Mouse (Mus musculus): ENCODE data around the gene Ppp3r2. TPM values are rescaled to one million over a fixed set of nuclear protein-coding genes. Genes with fewer than 3 reads are reported as not detected.

Gene Ppp3r2
- total and polyA plus RNA-seq, 3 experiments: not detected

DNA sequence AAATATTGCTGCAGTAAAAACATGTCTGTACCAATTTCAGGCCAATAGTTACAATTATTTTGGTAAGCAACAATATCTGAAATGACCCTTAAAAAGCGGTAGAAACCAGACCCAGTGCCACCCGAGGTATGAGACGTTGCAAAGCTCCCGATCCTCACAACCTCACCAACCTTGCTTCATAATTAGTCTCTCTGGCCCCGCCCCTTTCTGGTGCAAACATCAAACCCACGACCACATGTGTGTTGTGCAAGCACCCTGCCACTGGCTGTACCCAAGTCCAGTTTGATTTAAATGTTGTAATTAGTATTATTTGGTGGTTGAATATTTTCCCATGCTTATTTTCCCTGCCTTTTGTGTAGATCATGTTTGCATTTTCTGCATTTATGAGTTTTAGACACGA is 5.0 kb downstream of the Ppp3r2 start:
- no peak for TF ChIP-seq IRF4 (IDR thresholded peaks at IDR 0.05; ENCODE audit: low read depth, low read length)
- no peak for TF ChIP-seq UBTF (IDR thresholded peaks at IDR 0.05; ENCODE audit: low read depth, low read length)
- no peak for TF ChIP-seq USF1 (IDR thresholded peaks at IDR 0.05; ENCODE audit: low read depth, low read length)
- no peak for TF ChIP-seq MAFK (IDR thresholded peaks at IDR 0.05; ENCODE audit: insufficient replicate concordance, low read length)
- TF ChIP-seq ELF1 (IDR thresholded peaks at IDR 0.05; ENCODE audit: low read depth, low read length): no peak
- no peak for TF ChIP-seq RAD21 (IDR thresholded peaks at IDR 0.05; ENCODE audit: low read depth, low read length)
- no peak for TF ChIP-seq HCFC1 (IDR thresholded peaks at IDR 0.05; ENCODE audit: low read depth, low read length)
- no peak for TF ChIP-seq USF2 (conservative IDR thresholded peaks at IDR 0.05; ENCODE audit: low read depth, low read length)
- no peak for TF ChIP-seq ETS1 (conservative IDR thresholded peaks at IDR 0.05; ENCODE audit: low read depth, low read length)
- no peak for TF ChIP-seq BHLHE40 (IDR thresholded peaks at IDR 0.05; ENCODE audit: low read depth, low read length)
- TF ChIP-seq KAT2A (IDR thresholded peaks at IDR 0.05; ENCODE audit: insufficient replicate concordance, low read length): no peak
- no peak for TF ChIP-seq MAZ (IDR thresholded peaks at IDR 0.05; ENCODE audit: low read depth, low read length)
- no peak for TF ChIP-seq ZC3H11A (IDR thresholded peaks at IDR 0.05; ENCODE audit: low read depth, low read length)
- no peak for TF ChIP-seq TCF12 (IDR thresholded peaks at IDR 0.05; ENCODE audit: low read depth, low read length)
- no peak for TF ChIP-seq NELFE (IDR thresholded peaks at IDR 0.05; ENCODE audit: low read depth, low read length)
- TF ChIP-seq GABPA (IDR thresholded peaks at IDR 0.05; ENCODE audit: insufficient replicate concordance, low read depth, low read length): no peak
- no peak for TF ChIP-seq MXI1 (IDR thresholded peaks at IDR 0.05; ENCODE audit: low read depth, low read length)
- no peaks in the 10 kb centered on the region for H3K9me3 ChIP-seq (replicated peaks; ENCODE audit: low read length)
- in situ Hi-C loops (cut with MboI; ENCODE audit: low pct_ligation_motif_present, low pct_unique_long_range_greater_than_20kb, low sequenced_read_pairs): no loop called here
- H3K79me2 ChIP-seq (replicated peaks; ENCODE audit: control insufficient read depth, extremely low read depth, insufficient read depth, poor library complexity, severe bottlenecking): no peaks in the 10 kb centered on the region
- no peak overlapping the region for H3K27ac ChIP-seq (ENCODE audit: insufficient read depth, low read depth)
- H3K4me3 ChIP-seq (replicated peaks in 1 of 3; ENCODE audit: low read depth in 2 of 3, low read length in 2 of 3, poor library complexity in 1 of 3): no peak overlapping the region
- H3K27me3 ChIP-seq (replicated peaks): no peaks in the 10 kb centered on the region
- H3K36me3 ChIP-seq (replicated peaks in 1 of 2; ENCODE audit: control insufficient read depth in 1 of 2, insufficient read depth in 1 of 2, low read length in 1 of 2): no peaks in the 10 kb centered on the region
- DNase-seq (ENCODE audit: extremely low read depth): no peak
- H3K4me1 ChIP-seq (ENCODE audit: control insufficient read depth in 1 of 2, insufficient read depth in 2 of 2): 0 out of 4 replicates have a peak, but pooled peaks cover 0 to 5% of the 10 kb centered on the region in 2 experiments
- dilution Hi-C loops (cut with MboI; ENCODE audit: extremely low pct_ligation_motif_present, extremely low pct_unique_long_range_greater_than_20kb, low sequenced_read_pairs): no loop called here
- no peak overlapping the region for H3K9ac ChIP-seq (ENCODE audit: insufficient read depth, low read depth)
- H3K4me2 ChIP-seq (ENCODE audit: insufficient read depth, low read depth, poor library complexity, severe bottlenecking): no peak overlapping the region

DNA sequence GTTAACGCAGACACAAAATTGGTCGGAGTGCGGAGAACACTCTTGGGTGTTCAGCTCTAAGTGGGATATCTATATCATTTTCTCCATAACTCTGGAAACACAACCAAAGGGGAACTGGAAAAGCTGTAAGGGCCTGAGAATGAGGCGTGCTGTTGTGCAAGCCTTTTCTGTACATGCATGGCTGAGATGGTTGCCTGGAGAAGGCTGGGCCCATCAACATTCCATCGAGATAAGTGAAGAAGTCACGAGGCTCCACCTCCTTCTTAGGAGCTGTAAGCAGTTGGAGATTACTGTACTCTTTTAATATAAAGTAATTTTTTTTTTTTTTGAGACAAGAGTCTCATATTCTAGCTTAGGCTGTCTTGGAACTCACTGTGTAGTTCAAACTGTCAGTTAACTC is 5.8 kb downstream of the Ppp3r2 start:
- H3K4me1 ChIP-seq (ENCODE audit: control insufficient read depth in 1 of 2, insufficient read depth in 2 of 2): 0 out of 4 replicates have a peak, but pooled peaks cover 0 to 5% of the 10 kb centered on the region in 2 experiments
- no peak overlapping the region for H3K4me3 ChIP-seq (replicated peaks in 1 of 3; ENCODE audit: low read depth in 2 of 3, low read length in 2 of 3, poor library complexity in 1 of 3)
- H3K9me3 ChIP-seq (replicated peaks; ENCODE audit: low read length): no peaks in the 10 kb centered on the region
- no peak for TF ChIP-seq CTCF (conservative IDR thresholded peaks at IDR 0.05 in 1 of 2, IDR thresholded peaks at IDR 0.05 in 1 of 2; ENCODE audit: low read depth in 2 of 2, low read length in 2 of 2)
- no peak for TF ChIP-seq GABPA (IDR thresholded peaks at IDR 0.05; ENCODE audit: insufficient replicate concordance, low read depth, low read length)
- no peak for TF ChIP-seq ZMIZ1 (IDR thresholded peaks at IDR 0.05; ENCODE audit: low read depth, low read length)
- TF ChIP-seq HCFC1 (IDR thresholded peaks at IDR 0.05; ENCODE audit: low read depth, low read length): no peak
- no peak for TF ChIP-seq NRF1 (IDR thresholded peaks at IDR 0.05; ENCODE audit: low read depth, low read length)
- TF ChIP-seq MEF2A (IDR thresholded peaks at IDR 0.05; ENCODE audit: borderline replicate concordance, low read depth, low read length): no peak
- no peak for TF ChIP-seq RAD21 (IDR thresholded peaks at IDR 0.05; ENCODE audit: low read depth, low read length)
- H3K79me2 ChIP-seq (replicated peaks; ENCODE audit: control insufficient read depth, extremely low read depth, insufficient read depth, poor library complexity, severe bottlenecking): no peaks in the 10 kb centered on the region
- H3K27me3 ChIP-seq (replicated peaks): no peaks in the 10 kb centered on the region
- H3K27ac ChIP-seq (ENCODE audit: insufficient read depth, low read depth): no peak overlapping the region
- H3K4me2 ChIP-seq (ENCODE audit: insufficient read depth, low read depth, poor library complexity, severe bottlenecking): no peak overlapping the region
- DNase-seq (ENCODE audit: extremely low read depth): no peak
- no peaks in the 10 kb centered on the region for H3K36me3 ChIP-seq (replicated peaks in 1 of 2; ENCODE audit: control insufficient read depth in 1 of 2, insufficient read depth in 1 of 2, low read length in 1 of 2)
- H3K9ac ChIP-seq (ENCODE audit: insufficient read depth, low read depth): no peak overlapping the region
- in situ Hi-C loops (cut with MboI; ENCODE audit: low pct_ligation_motif_present, low pct_unique_long_range_greater_than_20kb, low sequenced_read_pairs): no loop called here
- dilution Hi-C loops (cut with MboI; ENCODE audit: extremely low pct_ligation_motif_present, extremely low pct_unique_long_range_greater_than_20kb, low sequenced_read_pairs): no loop called here
